Mouse (Mus musculus) G1E (cell line): Measurements from ENCODE around the gene Smg9.

Source experiments
- CTCF ChIP-seq: IDR thresholded peaks from 2 replicates; pipeline ENCODE4 v1.5.1; 2012; ENCODE audit warnings: low read depth, low read length, inconsistent platforms, mixed read lengths
- TAL1 ChIP-seq: conservative IDR thresholded peaks from 2 replicates; pipeline ENCODE4 v1.6.1; 2012; ENCODE audit warnings: low read depth, low read length, inconsistent platforms, mixed read lengths

DNA sequence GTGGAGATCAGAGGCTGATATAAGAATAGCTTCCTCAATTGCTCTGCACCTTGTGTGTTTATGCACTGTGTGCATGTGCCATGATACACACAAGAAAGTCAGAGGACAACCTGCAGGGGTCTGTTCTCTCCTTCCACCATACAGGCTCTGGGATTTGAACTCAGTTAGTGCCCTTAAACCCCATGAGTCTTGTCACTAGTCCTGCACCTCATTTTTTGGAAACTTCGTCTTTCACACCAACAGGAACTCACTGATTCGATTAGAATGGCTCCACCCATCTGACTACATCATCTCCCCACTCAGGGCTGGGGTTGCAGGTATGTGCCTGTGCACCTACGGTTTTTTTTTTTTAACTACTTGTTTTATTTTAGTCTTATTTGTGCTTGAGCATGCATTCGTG is 31.2 kb upstream of the Smg9 start:
- TF ChIP-seq CTCF (no peak), TAL1 (no peak)
